Mouse (Mus musculus): ENCODE results near the gene Htra3. TPM values are rescaled to one million over a fixed set of nuclear protein-coding genes. Genes with fewer than 3 reads are reported as not detected.

Htra3 gene
- polyA plus RNA-seq, 1 experiment from 2014 or later: 5.2 TPM

GRCm38 (mm10) chr5:35621114-35621513 is 58.5 kb downstream of the Htra3 start:
- peaks cover 30% of the 10 kb centered on the region for H3K4me1 ChIP-seq
- no peak overlapping the region for H3K27ac ChIP-seq (replicated peaks)
- DNase-seq (ENCODE audit: low spot score): no peak
- 58% methylated on average over 4 of the region's 4 CpGs for WGBS
- H3K4me3 ChIP-seq: no peak overlapping the region
- H3K36me3 ChIP-seq: no peaks in the 10 kb centered on the region
- no peaks in the 10 kb centered on the region for H3K27me3 ChIP-seq (ENCODE audit: low read depth, poor library complexity, severe bottlenecking)
- H3K9me3 ChIP-seq (replicated peaks): no peaks in the 10 kb centered on the region

DNA sequence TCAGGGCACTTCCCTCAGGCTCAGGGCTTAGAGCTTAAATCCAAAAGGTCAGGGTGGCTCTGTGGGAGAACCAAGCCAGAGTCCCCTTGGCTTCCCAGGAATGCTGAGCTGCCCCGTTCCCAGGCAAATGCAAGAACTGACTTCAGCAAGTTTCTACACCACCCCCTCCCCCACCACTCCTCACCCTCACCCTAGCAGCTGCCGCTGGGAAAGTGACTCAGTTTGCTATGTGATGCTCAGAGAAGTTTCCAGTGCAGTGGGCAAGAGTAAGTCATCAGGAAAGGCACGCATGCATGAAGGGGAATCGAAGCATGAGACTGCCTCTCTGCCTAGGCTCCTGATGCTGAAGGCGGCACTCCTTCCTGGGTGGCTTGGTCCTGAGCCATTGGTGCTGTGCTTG is 62.6 kb downstream of the Htra3 start:
- Histone ChIP-seq H3K4me3 (no peak overlapping the region), H3K36me3 (no peaks in the 10 kb centered on the region), H3K27me3 (ENCODE audit: low read depth, poor library complexity, severe bottlenecking) (no peaks in the 10 kb centered on the region), H3K9me3 (replicated peaks) (no peaks in the 10 kb centered on the region), H3K27ac (replicated peaks) (peak overlapping the region; percentile 57; the same call in 1 of the 2 replicates), H3K4me1 (peaks cover 30% of the 10 kb centered on the region)
- DNase-seq (ENCODE audit: low spot score): peak; percentile 23
- 43% methylated on average over 5 of the region's 5 CpGs for WGBS

- no peak for DNase-seq (ENCODE audit: low spot score)
- Histone ChIP-seq H3K4me3 (no peak overlapping the region), H3K36me3 (no peaks in the 10 kb centered on the region), H3K27me3 (ENCODE audit: low read depth, poor library complexity, severe bottlenecking) (no peaks in the 10 kb centered on the region), H3K27ac (replicated peaks) (no peak overlapping the region), H3K4me1 (peaks cover 42% of the 10 kb centered on the region), H3K9me3 (replicated peaks) (no peaks in the 10 kb centered on the region)
- WGBS: 90% methylated on average over 8 of the region's 8 CpGs
Observed at GRCm38 (mm10) chr5:35612722-35613121, 66.9 kb downstream of the Htra3 start.

DNA sequence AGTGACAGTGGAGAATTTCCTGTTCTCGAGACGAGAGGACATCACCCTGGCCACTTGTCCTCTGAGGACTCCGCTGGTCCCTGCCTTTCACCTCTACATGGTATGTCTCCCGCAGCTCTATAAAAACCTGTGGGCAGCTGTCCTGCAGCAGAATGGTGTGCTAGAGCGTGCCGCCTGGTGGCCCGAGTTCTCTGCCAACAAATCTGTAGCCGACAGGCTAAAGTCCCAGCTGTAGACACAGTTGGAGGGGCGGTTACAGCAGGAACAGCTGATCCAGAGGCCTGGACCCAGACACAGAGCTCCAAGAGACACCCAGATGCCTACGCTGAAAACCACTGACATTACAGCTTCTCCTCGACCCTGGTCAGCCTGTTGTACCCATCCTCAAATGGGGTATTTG is 67.7 kb downstream of the Htra3 start:
- Histone ChIP-seq H3K4me1 (peaks cover 33% of the 10 kb centered on the region), H3K4me3 (no peak overlapping the region), H3K27me3 (ENCODE audit: low read depth, poor library complexity, severe bottlenecking) (no peaks in the 10 kb centered on the region), H3K9me3 (replicated peaks) (no peaks in the 10 kb centered on the region), H3K27ac (replicated peaks) (no peak overlapping the region), H3K36me3 (no peaks in the 10 kb centered on the region)
- no peak for DNase-seq (ENCODE audit: low spot score)
- 90% methylated on average over 11 of the region's 11 CpGs for WGBS

DNA sequence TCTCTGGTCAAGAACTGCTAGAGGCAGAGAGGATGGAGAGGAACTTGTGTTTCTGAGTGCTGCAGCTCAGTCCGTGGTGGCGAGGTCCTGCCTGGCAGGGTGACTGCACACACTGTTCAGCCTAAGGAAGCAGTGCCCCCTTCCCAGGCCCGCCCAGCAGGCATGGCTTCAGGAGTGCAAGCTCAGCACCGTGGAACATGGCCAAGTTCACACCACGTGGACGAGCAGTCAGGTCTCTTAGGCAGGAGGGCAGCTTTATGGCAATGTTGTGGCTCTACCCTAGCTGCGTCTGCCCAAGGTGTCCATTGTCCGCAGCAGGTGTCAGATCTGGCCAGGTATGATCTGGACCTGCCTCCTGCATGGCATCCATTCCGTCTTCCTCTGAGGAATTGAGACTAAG is 68.4 kb downstream of the Htra3 start:
- no peak for DNase-seq (ENCODE audit: low spot score)
- Histone ChIP-seq H3K4me1 (peaks cover 26% of the 10 kb centered on the region), H3K36me3 (no peaks in the 10 kb centered on the region), H3K9me3 (replicated peaks) (no peaks in the 10 kb centered on the region), H3K27ac (replicated peaks) (no peak overlapping the region), H3K4me3 (no peak overlapping the region), H3K27me3 (ENCODE audit: low read depth, poor library complexity, severe bottlenecking) (no peaks in the 10 kb centered on the region)
- 91% methylated on average over 9 of the region's 9 CpGs for WGBS

DNA sequence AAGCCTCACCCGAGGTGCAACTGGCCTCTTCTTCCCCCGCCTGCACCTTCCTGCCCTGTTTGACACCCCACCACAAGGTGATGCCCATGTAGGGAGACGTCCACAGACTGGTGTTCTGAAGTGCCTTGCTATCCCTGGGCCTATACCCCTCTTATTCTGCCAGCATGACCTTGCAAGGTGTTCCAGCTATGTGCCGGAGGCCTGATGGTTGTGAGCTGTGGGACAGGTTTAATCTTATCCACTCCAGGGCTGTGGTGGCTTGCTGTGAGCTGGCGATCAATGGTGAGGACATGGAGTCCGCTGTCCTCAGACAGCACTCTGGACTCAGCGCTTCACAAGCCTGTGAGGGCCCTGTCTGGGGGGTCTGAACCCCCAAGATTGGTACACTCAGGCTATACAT is 69.2 kb downstream of the Htra3 start:
- Histone ChIP-seq H3K9me3 (replicated peaks) (no peaks in the 10 kb centered on the region), H3K27me3 (ENCODE audit: low read depth, poor library complexity, severe bottlenecking) (no peaks in the 10 kb centered on the region), H3K4me1 (peaks cover 26% of the 10 kb centered on the region), H3K27ac (replicated peaks) (peak overlapping the region; percentile 76), H3K4me3 (no peak overlapping the region), H3K36me3 (no peaks in the 10 kb centered on the region)
- no peak for DNase-seq (ENCODE audit: low spot score)
- 93% methylated on average over 7 of the region's 7 CpGs for WGBS

- no peak for DNase-seq (ENCODE audit: low spot score)
- Histone ChIP-seq H3K27me3 (ENCODE audit: low read depth, poor library complexity, severe bottlenecking) (no peaks in the 10 kb centered on the region), H3K9me3 (replicated peaks) (no peaks in the 10 kb centered on the region), H3K27ac (replicated peaks) (peak overlapping the region; percentile 76), H3K4me1 (peaks cover 26% of the 10 kb centered on the region), H3K36me3 (no peaks in the 10 kb centered on the region), H3K4me3 (no peak overlapping the region)
- WGBS: 83% methylated on average over 2 of the region's 2 CpGs
Observed at GRCm38 (mm10) chr5:35609971-35610370, 69.6 kb downstream of the Htra3 start.

DNA sequence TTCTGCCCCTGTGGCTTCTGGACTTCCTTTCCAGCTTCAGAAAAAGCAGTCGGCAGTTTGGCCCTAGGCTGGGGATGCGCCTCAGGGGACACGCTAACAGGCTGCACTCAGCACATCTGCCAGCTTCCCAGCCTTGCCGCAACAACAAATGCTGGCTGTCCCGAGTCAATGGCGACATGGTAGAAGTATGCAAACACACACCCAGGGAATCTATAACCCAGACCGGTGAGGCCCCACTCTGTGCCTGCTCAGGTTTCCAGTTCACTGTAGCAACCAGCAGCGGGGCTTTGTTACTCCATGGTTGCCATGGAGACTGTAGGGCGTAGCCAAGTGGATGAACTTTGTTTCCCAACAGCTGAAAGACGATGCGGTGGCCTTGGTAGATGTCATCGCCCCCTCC is 70.2 kb downstream of the Htra3 start:
- WGBS: 17% methylated on average over 12 of the region's 12 CpGs
- Histone ChIP-seq H3K36me3 (0 out of 2 replicates have a peak, but pooled peaks cover 3% of the 10 kb centered on the region), H3K4me3 (peak overlapping the region; percentile 26), H3K27me3 (ENCODE audit: low read depth, poor library complexity, severe bottlenecking) (no peaks in the 10 kb centered on the region), H3K9me3 (replicated peaks) (no peaks in the 10 kb centered on the region), H3K27ac (replicated peaks) (peak overlapping the region; percentile 76), H3K4me1 (peaks cover 26% of the 10 kb centered on the region)
- peak; percentile 78 for DNase-seq (ENCODE audit: low spot score)

DNA sequence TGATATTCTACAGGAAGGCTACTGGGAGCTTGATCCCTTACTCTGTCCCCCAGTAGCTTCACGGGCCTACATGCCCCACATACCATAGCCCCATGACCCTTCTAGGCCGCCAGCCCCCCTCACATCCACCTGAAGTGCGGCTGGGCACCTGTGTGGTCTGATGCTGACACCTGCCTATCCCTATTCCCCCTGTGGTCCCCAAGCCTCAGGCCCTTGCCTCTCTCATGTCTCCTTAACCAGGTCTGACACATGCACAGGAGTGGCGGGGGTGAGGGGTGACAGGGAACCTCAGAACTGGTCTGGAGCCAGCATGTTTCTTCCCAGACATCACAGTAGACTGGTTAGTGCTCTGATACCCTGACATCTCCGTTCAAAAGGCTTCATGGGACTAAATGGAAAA is 71.0 kb downstream of the Htra3 start:
- Histone ChIP-seq H3K4me3 (no peak overlapping the region), H3K9me3 (replicated peaks) (no peaks in the 10 kb centered on the region), H3K27ac (replicated peaks) (peak overlapping the region; percentile 76), H3K27me3 (ENCODE audit: low read depth, poor library complexity, severe bottlenecking) (no peaks in the 10 kb centered on the region), H3K4me1 (peaks cover 26% of the 10 kb centered on the region), H3K36me3 (0 out of 2 replicates have a peak, but pooled peaks cover 3% of the 10 kb centered on the region)
- 80% methylated on average over 5 of the region's 5 CpGs for WGBS
- no peak for DNase-seq (ENCODE audit: low spot score)

- peaks cover 26% of the 10 kb centered on the region for H3K4me1 ChIP-seq
- H3K27ac ChIP-seq (replicated peaks): peak overlapping the region; percentile 76; the same call in 1 of the 2 replicates
- H3K9me3 ChIP-seq (replicated peaks): no peaks in the 10 kb centered on the region
- peaks cover 9% of the 10 kb centered on the region; the same call in 1 of the 2 replicates for H3K36me3 ChIP-seq
- DNase-seq (ENCODE audit: low spot score): no peak
- 78% methylated on average over 7 of the region's 7 CpGs for WGBS
- no peaks in the 10 kb centered on the region for H3K27me3 ChIP-seq (ENCODE audit: low read depth, poor library complexity, severe bottlenecking)
- H3K4me3 ChIP-seq: no peak overlapping the region
Observed at GRCm38 (mm10) chr5:35607784-35608183, 71.8 kb downstream of the Htra3 start.

DNA sequence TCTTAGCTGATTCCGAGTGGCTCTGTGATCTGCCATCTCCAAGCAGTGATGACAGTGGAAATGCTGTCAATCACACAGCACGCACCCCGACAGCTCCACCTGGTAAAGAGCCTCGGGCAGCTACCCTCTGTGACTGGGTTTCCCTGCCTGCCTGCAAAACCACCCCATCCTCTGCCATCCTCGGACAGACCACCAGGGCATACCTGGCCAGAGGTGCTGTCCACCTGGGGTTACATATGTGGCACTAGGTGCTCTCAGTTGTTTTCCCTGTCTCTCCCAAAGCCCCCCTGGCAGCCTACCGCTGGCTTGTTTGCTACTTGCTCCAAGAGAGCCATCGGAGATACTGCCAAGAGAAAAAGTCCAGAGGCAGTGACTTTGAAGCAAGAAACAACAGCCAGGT is 72.8 kb downstream of the Htra3 start:
- no peak for DNase-seq (ENCODE audit: low spot score)
- Histone ChIP-seq H3K36me3 (peaks cover 19% of the 10 kb centered on the region), H3K9me3 (replicated peaks) (no peaks in the 10 kb centered on the region), H3K27me3 (ENCODE audit: low read depth, poor library complexity, severe bottlenecking) (no peaks in the 10 kb centered on the region), H3K4me3 (no peak overlapping the region), H3K4me1 (peaks cover 26% of the 10 kb centered on the region), H3K27ac (replicated peaks) (no peak overlapping the region)
- WGBS: 89% methylated on average over 7 of the region's 7 CpGs

- H3K4me1 ChIP-seq: peaks cover 26% of the 10 kb centered on the region
Observed at GRCm38 (mm10) chr5:35605355-35605754, 74.2 kb downstream of the Htra3 start.

More at GRCm38 (mm10) chr5:35605355-35605754, 74.2 kb downstream of the Htra3 start:
- peaks cover 32% of the 10 kb centered on the region for H3K36me3 ChIP-seq
- WGBS: 84% methylated on average over 7 of the region's 7 CpGs
- no peak overlapping the region for H3K4me3 ChIP-seq
- H3K27ac ChIP-seq (replicated peaks): no peak overlapping the region
- DNase-seq (ENCODE audit: low spot score): no peak
- H3K9me3 ChIP-seq (replicated peaks): no peaks in the 10 kb centered on the region
- no peaks in the 10 kb centered on the region for H3K27me3 ChIP-seq (ENCODE audit: low read depth, poor library complexity, severe bottlenecking)
